Mouse (Mus musculus): ENCODE data around the gene Dusp5. TPM values are rescaled to one million over a fixed set of nuclear protein-coding genes. Genes with fewer than 3 reads are reported as not detected.

Dusp5 gene
- total and polyA plus RNA-seq, 2 experiments from 2014 or later, result 9.6 to 20.8 TPM

Other genes starting within 250 kb of the Dusp5 start
- gene Mxi1, start 218.6 kb upstream of the Dusp5 start, total RNA-seq (2014; rRNA removed; ENCODE audit: low replicate concordance), result 32.1 and 44.3 TPM in 2 replicates
- 31.2 and 34.8 TPM in 2 replicates for gene Mxi1, start 218.6 kb upstream of the Dusp5 start, polyA plus RNA-seq (2015; fragmentation: Nextera tagmentation; extraction: Ambion mirVana)
- not detected in 2 replicates for gene Gm10197, start 157.3 kb upstream of the Dusp5 start, total RNA-seq (2014; rRNA removed; ENCODE audit: low replicate concordance)
- gene Gm10197, start 157.3 kb upstream of the Dusp5 start, polyA plus RNA-seq (2015; fragmentation: Nextera tagmentation; extraction: Ambion mirVana), result not detected in 2 replicates
- gene Smndc1, start 138.5 kb upstream of the Dusp5 start, total RNA-seq (2014; rRNA removed; ENCODE audit: low replicate concordance), result 6.8 and 9.0 TPM in 2 replicates
- gene Smndc1, start 138.5 kb upstream of the Dusp5 start, polyA plus RNA-seq (2015; fragmentation: Nextera tagmentation; extraction: Ambion mirVana), result 25.0 and 32.0 TPM in 2 replicates
- gene Nutf2-ps1, start 60.0 kb downstream of the Dusp5 start, total RNA-seq (2014; rRNA removed; ENCODE audit: low replicate concordance), result 120 and 143 TPM in 2 replicates
- gene Nutf2-ps1, start 60.0 kb downstream of the Dusp5 start, polyA plus RNA-seq (2015; fragmentation: Nextera tagmentation; extraction: Ambion mirVana), result 209 and 216 TPM in 2 replicates
- gene Smc3, start 71.3 kb downstream of the Dusp5 start, total RNA-seq (2014; rRNA removed; ENCODE audit: low replicate concordance), result 8.3 and 19.5 TPM in 2 replicates
- gene Smc3, start 71.3 kb downstream of the Dusp5 start, polyA plus RNA-seq (2015; fragmentation: Nextera tagmentation; extraction: Ambion mirVana), result 24.1 and 25.3 TPM in 2 replicates
- gene Rbm20, start 148.2 kb downstream of the Dusp5 start, total RNA-seq (2014; rRNA removed; ENCODE audit: low replicate concordance), result 328 and 340 TPM in 2 replicates
- gene Rbm20, start 148.2 kb downstream of the Dusp5 start, polyA plus RNA-seq (2015; fragmentation: Nextera tagmentation; extraction: Ambion mirVana), result 58.5 and 65.2 TPM in 2 replicates

Measured in heart, postnatal 0 days (tissue).